Mouse (Mus musculus) kidney, adult 9 months (tissue): Measurements from ENCODE around the gene Fbxo21.

ENCODE experiments used
- DNase-seq: peaks from one replicate; pipeline ENCODE4 v3.0.0; 2022

The Fbxo21 gene

GRCm38 (mm10) chr5:118026343-118026742 is 49.8 kb downstream of the Fbxo21 start:
- DNase-seq = no peak

- no peak for DNase-seq
Observed at GRCm38 (mm10) chr5:118027101-118027697, 50.7 kb downstream of the Fbxo21 start.

- DNase-seq = no peak
Observed at GRCm38 (mm10) chr5:118027698-118028190, 51.2 kb downstream of the Fbxo21 start, which contains the start of gene Tesc. TSS of gene Tesc (plus strand) at chr5:118027743.

- no peak for DNase-seq
Observed at GRCm38 (mm10) chr5:118028191-118029034, 51.9 kb downstream of the Fbxo21 start.

- no peak for DNase-seq
Observed at GRCm38 (mm10) chr5:118029035-118029408, 52.5 kb downstream of the Fbxo21 start.

GRCm38 (mm10) chr5:118029420-118029819 is 52.9 kb downstream of the Fbxo21 start:
- no peak for DNase-seq

GRCm38 (mm10) chr5:118030022-118030675 is 53.6 kb downstream of the Fbxo21 start:
- DNase-seq = no peak

- DNase-seq = no peak
Observed at GRCm38 (mm10) chr5:118031059-118031458, 54.5 kb downstream of the Fbxo21 start.

- DNase-seq = no peak
Observed at GRCm38 (mm10) chr5:118031508-118031907, 55.0 kb downstream of the Fbxo21 start.

- no peak for DNase-seq
Observed at GRCm38 (mm10) chr5:118033328-118033727, 56.8 kb downstream of the Fbxo21 start.

GRCm38 (mm10) chr5:118033740-118034139 is 57.2 kb downstream of the Fbxo21 start:
- no peak for DNase-seq

- DNase-seq = no peak
Observed at GRCm38 (mm10) chr5:118034632-118035031, 58.1 kb downstream of the Fbxo21 start.

GRCm38 (mm10) chr5:118035786-118036185 is 59.3 kb downstream of the Fbxo21 start:
- DNase-seq = no peak

- DNase-seq = no peak
Observed at GRCm38 (mm10) chr5:118036888-118037797, 60.6 kb downstream of the Fbxo21 start.

- DNase-seq = no peak
Observed at GRCm38 (mm10) chr5:118037798-118038484, 61.4 kb downstream of the Fbxo21 start.

GRCm38 (mm10) chr5:118039241-118039668 is 62.7 kb downstream of the Fbxo21 start:
- no peak for DNase-seq

- no peak for DNase-seq
Observed at GRCm38 (mm10) chr5:118042599-118042998, 66.1 kb downstream of the Fbxo21 start.

- no peak for DNase-seq
Observed at GRCm38 (mm10) chr5:118043761-118044160, 67.2 kb downstream of the Fbxo21 start.

GRCm38 (mm10) chr5:118044907-118045306 is 68.4 kb downstream of the Fbxo21 start:
- DNase-seq = no peak

GRCm38 (mm10) chr5:118045385-118045784 is 68.9 kb downstream of the Fbxo21 start:
- no peak for DNase-seq

GRCm38 (mm10) chr5:118047091-118047757 is 70.7 kb downstream of the Fbxo21 start:
- DNase-seq = no peak
